Mouse (Mus musculus) megakaryocyte, embryonic 14.5 days (primary cell): ENCODE measurements at regions not wholly inside any gene's neighbourhood (a gene's known extent, or its start where the extent isn't known, plus 50 kb on each side); places are given as distances from the start of the nearest gene placed in this dataset.

Experiments
- FLI1 ChIP-seq: IDR thresholded peaks from 2 replicates; pipeline ENCODE4 v1.6.1; 2012; ENCODE audit warnings: low read length, inconsistent platforms, mixed read lengths
- GATA1 ChIP-seq: IDR thresholded peaks from 3 replicates; pipeline ENCODE4 v1.6.1; 2012; ENCODE audit warnings: mixed read lengths, low read length, inconsistent platforms, borderline replicate concordance

DNA sequence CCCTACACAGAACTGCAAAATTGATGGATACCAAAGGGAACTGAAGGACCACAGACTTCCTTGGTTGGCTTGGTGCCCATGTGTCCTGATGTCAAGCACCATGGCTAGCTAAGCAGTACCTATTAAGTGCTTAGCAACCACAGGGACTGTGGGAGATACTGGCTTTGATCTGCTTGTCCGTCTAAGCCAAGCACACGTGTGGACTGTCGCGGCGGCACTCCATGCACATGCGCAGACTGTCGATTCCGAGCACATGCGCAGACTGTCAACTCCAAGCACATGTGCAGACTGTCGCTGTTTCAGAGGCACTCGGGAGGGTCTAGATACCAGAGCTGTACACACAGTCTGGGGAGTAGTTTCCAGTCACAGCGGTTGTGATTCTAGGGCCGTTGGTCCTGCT lies 252.9 kb downstream of the Eipr1 start:
- TF ChIP-seq GATA1 (no peak), FLI1 (no peak)
